Mouse (Mus musculus) cerebellum, adult 2 months (tissue): ENCODE measurements around the gene Slc9a3r1. TPM values are rescaled to one million over a fixed set of nuclear protein-coding genes. Genes with fewer than 3 reads are reported as not detected.

Experiments
- DNase-seq, 2 experiments: peaks; one replicate each; pipeline ENCODE4 v3.0.0; 2021
- H3K27ac ChIP-seq: fragments of 200-500 bp; 2 replicates; pipeline ENCODE4 v1.5.1; 2012; ENCODE audit warnings: low read length, control low read depth, inconsistent platforms; ENCODE audit not compliant: insufficient read depth
- H3K27me3 ChIP-seq: fragments of 200-500 bp; 2 replicates; pipeline ENCODE4 v1.6.1; 2012; ENCODE audit warnings: inconsistent platforms, mild to moderate bottlenecking, low read length, moderate library complexity; ENCODE audit not compliant: control insufficient read depth, insufficient read depth
- H3K4me1 ChIP-seq: fragments of 200-500 bp; 2 replicates; pipeline ENCODE4 v1.6.1; 2011; ENCODE audit warnings: low read length; ENCODE audit not compliant: control insufficient read depth, insufficient read depth
- H3K4me3 ChIP-seq: fragments of 200-500 bp; replicated peaks from 2 replicates; pipeline ENCODE3; 2011; ENCODE audit warnings: mild to moderate bottlenecking, low read depth, low read length, control low read depth; ENCODE audit not compliant: insufficient read depth
- CTCF ChIP-seq: fragments of 200-500 bp; IDR thresholded peaks from 2 replicates; pipeline ENCODE4 v1.5.1; 2011; ENCODE audit warnings: low read depth, mild to moderate bottlenecking, control low read depth, low read length, moderate library complexity, borderline replicate concordance; ENCODE audit not compliant: insufficient read depth
- POLR2A ChIP-seq: fragments of 200-500 bp; IDR thresholded peaks from 2 replicates; pipeline ENCODE4 v1.6.1; 2011; ENCODE audit warnings: low read length, control low read depth, borderline replicate concordance; ENCODE audit not compliant: insufficient read depth
- WGBS: fragments of 180-500 bp; shearing (Covaris S2); methylation state at CpG from one replicate; pipeline ENCODE4 v1.1.7; 2018; 5-methylcytosine and 5-hydroxymethylcytosine counted together
- polyA plus RNA-seq: library from polyadenylated mRNA; depleted of rRNA; stranded (reverse); fragments of >200 nt; gene quantifications from 2 replicates; pipeline ENCODE4 v1.2.3, GENCODE M21; 2012

Gene Slc9a3r1
- polyA plus RNA-seq, 1 experiment = 87.2 TPM

DNA sequence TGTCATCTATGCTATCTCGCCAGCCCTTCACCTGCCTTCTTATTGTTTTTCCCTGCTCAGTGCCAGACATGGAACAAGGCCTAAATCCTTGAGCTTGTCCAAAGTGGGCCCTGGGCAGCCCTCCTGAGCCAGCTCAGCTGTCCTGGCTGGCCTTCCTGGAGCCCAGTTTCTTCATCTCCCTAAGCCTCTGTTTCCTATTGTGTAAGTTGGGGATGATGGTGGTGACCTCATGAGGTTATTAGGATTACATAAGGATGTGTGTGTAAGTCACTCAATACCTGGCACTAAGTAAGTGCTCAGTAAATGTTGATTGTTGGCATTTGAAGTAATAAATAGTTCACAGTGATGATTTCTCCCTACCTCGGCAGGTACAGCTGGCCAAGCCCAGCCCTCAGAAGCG, 3.6 kb downstream of the Slc9a3r1 start:
- peaks cover 9% of the 10 kb centered on the region; the same call in 1 of the 2 replicates for H3K4me1 ChIP-seq
- peak in 1 of 2 experiments; percentile 10 for DNase-seq
- TF ChIP-seq CTCF (no peak), POLR2A (no peak)
- 71% methylated on average over 3 of the region's 3 CpGs for WGBS
- H3K4me3 ChIP-seq = no peak overlapping the region
- no peaks in the 10 kb centered on the region for H3K27me3 ChIP-seq
- no peak overlapping the region for H3K27ac ChIP-seq

DNA sequence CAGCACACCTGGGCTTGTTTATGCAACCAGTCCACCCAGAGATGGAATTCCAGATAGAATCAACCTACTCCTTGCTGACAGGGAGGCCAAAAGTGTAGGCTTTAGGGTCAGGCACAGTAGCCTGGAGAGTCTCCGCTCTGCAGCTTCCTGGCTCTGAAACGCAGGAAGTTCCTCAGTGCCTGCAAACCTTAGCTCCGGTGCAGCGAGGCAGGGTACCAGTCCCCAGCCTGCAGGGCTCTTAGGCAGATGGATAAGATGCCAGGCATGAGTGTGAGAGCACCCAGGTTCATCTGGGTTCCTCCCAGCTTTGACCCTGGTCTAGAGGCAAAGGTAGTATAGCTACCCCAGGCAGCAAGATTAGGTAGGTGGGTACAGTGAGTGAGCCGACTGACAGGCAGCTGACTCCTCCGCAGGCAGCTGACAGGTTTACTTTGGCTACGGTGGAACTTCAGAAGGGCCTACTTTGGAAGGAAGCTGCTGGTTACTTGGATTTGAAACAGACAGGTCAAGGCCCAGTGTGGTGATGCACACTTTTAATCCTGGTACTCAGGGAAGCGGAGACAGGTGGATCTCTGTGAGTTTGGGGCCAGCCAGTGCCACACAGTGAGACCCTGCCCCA, 4.6 kb downstream of the Slc9a3r1 start:
- DNase-seq = peak in 1 of 2 experiments; percentile 14
- no peak for TF ChIP-seq POLR2A
- no peak for TF ChIP-seq CTCF
- Histone ChIP-seq H3K4me3 (no peak overlapping the region), H3K27ac (no peak overlapping the region), H3K4me1 (peaks cover 12% of the 10 kb centered on the region), H3K27me3 (no peaks in the 10 kb centered on the region)
- WGBS = 76% methylated on average over 8 of the region's 8 CpGs

DNA sequence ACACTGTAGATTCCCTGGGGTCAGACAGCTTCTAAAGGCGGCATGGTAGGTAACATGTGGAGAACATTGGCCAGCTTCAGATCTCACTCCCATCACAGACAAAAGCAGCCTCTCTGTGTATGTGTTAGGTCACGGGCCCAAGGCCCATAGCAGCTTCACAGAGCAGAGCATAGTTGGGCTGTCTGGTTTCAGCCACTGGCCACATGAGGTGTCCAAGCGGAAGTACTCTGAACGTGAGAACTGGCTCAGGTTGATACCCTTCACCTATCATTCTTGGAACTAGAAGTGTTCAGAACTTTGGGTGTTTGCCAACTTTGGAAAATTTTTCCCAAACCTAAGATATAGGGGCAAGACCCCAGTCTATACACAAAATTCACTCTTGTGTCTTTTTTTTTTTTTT, 6.3 kb downstream of the Slc9a3r1 start:
- WGBS = 79% methylated on average over 4 of the region's 4 CpGs
- TF ChIP-seq POLR2A (no peak), CTCF (no peak)
- peaks cover 21% of the 10 kb centered on the region for H3K4me1 ChIP-seq

DNA sequence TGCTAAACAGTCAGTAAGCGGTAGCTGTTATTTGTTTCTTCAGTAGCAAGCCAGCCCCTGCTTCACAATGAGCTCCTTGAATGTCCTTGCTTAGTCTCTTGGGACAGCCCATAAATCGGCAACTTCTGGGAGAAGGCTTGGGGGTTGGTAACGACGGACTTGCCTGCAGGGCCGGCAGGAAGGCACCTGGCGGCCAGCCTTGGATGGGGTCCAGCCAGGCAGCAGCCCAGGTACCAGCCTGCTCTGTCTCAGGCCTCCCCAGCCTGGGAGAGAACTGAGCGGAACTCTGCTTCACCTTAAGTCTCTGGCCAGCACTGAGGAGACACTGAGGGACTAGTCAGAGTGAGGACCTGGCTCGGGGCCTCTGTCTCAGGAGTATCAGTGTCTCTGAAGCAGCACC, 8.0 kb downstream of the Slc9a3r1 start:
- no peak overlapping the region for H3K27ac ChIP-seq
- WGBS = 17% methylated on average over 8 of the region's 8 CpGs
- DNase-seq = peak; percentile 73 to 78
- no peak overlapping the region for H3K4me3 ChIP-seq
- H3K27me3 ChIP-seq = no peaks in the 10 kb centered on the region
- peaks cover 24% of the 10 kb centered on the region for H3K4me1 ChIP-seq
- no peak for TF ChIP-seq POLR2A
- no peak for TF ChIP-seq CTCF

More for the DNA sequence above, 6.3 kb downstream of the Slc9a3r1 start:
- peak in 1 of 2 experiments; percentile 12 for DNase-seq
- H3K4me3 ChIP-seq = no peak overlapping the region
- no peak overlapping the region for H3K27ac ChIP-seq
- no peaks in the 10 kb centered on the region for H3K27me3 ChIP-seq

DNA sequence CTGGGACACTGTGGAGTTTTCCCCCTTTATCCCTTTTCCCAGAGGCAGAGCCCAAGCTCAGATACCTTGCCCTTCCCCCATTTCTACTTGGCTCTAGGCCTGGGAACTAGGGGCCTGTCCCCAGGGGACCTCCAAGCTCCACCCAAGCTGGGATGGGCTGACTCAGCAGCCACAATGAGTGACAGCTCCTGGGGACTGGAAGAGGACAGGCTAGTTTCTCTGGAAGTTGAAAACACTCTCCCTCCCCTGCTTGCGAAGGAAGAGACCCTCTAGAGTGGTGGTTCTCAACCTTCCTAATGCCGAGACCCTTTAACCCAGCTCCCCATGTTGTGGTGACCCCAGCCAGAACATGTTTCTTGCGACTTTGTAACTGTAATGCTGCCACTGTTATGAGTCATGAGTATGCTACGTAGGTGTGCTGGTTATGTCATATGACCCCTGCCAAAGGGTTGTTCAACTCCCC, 9.7 kb downstream of the Slc9a3r1 start:
- no peak overlapping the region for H3K27ac ChIP-seq
- H3K4me3 ChIP-seq = no peak overlapping the region
- TF ChIP-seq CTCF (no peak), POLR2A (no peak)
- DNase-seq = no peak
- no peaks in the 10 kb centered on the region for H3K27me3 ChIP-seq
- peaks cover 23% of the 10 kb centered on the region for H3K4me1 ChIP-seq
- WGBS = 63% methylated on average over 4 of the region's 4 CpGs

DNA sequence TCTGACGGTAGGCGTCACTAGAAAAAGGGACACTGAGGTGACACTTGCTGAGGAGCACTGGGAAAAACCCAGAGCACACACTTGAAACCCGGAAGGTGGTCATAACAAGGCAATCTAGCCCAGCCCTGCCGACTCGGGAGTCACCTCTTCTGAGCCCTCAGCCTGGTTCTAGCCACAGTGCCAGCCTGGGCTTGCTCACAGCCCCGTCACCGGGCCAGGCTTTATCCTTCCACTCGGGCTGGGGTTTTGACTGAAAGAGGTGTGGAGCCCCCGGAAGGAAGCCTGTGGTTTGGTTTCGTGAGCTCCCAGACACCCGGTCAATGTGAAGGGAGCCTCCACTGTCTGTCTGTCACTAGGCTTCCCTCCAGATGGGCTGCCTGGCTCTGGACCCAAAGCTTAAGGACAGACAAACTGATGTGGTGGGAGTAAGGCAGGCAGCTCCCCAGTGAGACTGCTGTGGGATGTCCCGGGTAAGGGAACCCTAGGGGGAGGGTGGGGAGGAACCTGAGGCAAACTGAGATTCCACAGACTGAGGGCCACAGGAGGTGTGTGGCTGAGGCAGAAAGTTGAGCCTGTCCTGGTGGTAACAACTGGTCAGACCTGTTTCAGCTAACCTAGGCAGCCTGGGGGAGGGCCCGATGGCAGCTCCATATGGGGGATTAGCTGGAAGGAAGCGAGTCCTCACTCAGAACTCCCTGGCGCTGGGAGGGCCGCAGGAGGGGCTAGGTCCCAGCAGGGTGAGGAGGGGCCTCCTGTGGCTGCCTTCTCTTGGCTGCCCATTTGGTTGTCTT, 10.6 kb downstream of the Slc9a3r1 start:
- H3K27me3 ChIP-seq = no peaks in the 10 kb centered on the region
- TF ChIP-seq CTCF (no peak), POLR2A (no peak)
- H3K4me1 ChIP-seq = peaks cover 23% of the 10 kb centered on the region
- H3K27ac ChIP-seq = no peak overlapping the region
- WGBS = 44% methylated on average over 16 of the region's 16 CpGs
- H3K4me3 ChIP-seq = no peak overlapping the region
- DNase-seq = no peak

DNA sequence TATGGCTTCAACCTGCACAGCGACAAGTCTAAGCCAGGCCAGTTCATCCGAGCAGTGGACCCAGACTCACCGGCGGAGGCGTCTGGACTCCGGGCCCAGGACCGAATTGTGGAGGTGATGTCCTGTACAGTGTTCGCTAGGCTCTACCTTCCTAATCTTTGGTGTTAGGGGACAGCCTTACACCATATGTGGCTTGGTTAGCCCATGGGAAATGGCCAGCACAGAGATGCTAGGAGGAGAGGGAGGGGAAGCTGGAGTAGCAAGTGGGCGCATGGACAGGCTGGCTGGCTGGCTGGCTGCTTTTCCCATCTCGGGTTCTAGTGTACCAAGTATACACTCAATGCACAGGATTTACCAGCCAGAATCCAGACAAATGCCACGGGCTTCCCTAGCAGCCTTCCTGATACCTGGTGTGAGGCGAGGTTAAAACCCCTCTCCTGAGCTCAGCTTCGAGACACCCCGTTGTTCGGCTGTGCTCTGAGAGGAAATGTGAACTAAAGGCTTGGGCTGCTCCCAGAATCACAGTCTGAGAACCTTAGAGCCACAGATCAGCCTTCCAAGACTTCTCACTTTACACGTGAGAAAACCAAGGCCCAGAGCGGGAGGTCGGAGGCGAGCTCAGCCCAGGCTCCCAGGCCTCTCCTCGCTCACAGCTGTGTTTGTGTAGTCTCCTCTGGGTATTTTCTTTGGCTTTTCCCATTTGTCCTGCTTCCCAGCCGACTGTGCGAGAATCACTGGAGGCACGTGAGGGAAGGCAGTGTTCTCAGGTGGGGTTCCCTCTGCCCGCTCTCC, 13.5 kb downstream of the Slc9a3r1 start:
- peaks cover 19% of the 10 kb centered on the region for H3K4me1 ChIP-seq
- H3K27ac ChIP-seq = no peak overlapping the region

More for the DNA sequence above, 13.5 kb downstream of the Slc9a3r1 start:
- Histone ChIP-seq H3K27me3 (no peaks in the 10 kb centered on the region), H3K4me3 (no peak overlapping the region)
- 74% methylated on average over 24 of the region's 24 CpGs for WGBS
- DNase-seq = no peak
- no peak for TF ChIP-seq POLR2A
